27 mouse cellular contexts compared by ENCODE assay signal in genomic region chr4:150549393-150549792, GRCm38 (mm10).
DNase-seq lines count a peak whose midpoint lies in the region; ATAC-seq lines count a peak whose summit lies in the region.
"Had no signal": no experiment of that assay in that cellular context is flagged by ENCODE, and none has a peak within 500 bp of the region (broad histone marks: within the 10 kb centered on the region; RNA-seq: fewer than 3 reads in every experiment).

No protein-coding gene starts in this region.

- peak; percentile 34; the same call in 1 of the 2 replicates for ATAC-seq in lung, embryonic 16.5 days (ENCODE audit: low read depth)
- ATAC-seq: CD4-positive, CD25-positive, alpha-beta regulatory T cell, adult 4 months; forebrain, embryonic 15.5 days; intestine, embryonic 15.5 days; liver, embryonic 12.5 days; liver, postnatal 0 days had no signal

- H3K9me3 ChIP-seq in lung, embryonic 16.5 days (ENCODE audit: control insufficient read depth, low read length), result no peaks in the 10 kb centered on the region
- H3K9me3 ChIP-seq: embryonic facial prominence, embryonic 13.5 days; forebrain, embryonic 10.5 days; forebrain, embryonic 15.5 days; heart, embryonic 12.5 days; hindbrain, embryonic 10.5 days; intestine, embryonic 15.5 days; liver, embryonic 12.5 days; stomach, embryonic 15.5 days had no signal

- no peak overlapping the region for H3K4me3 ChIP-seq in lung, embryonic 16.5 days (ENCODE audit: low read length)
- H3K4me3 ChIP-seq: embryonic facial prominence, embryonic 13.5 days; forebrain, embryonic 10.5 days; forebrain, embryonic 15.5 days; heart, embryonic 12.5 days; hindbrain, embryonic 10.5 days; intestine, embryonic 15.5 days; left cerebral cortex, adult 2 months; limb, embryonic 12.5 days; liver, embryonic 12.5 days; stomach, embryonic 15.5 days had no signal

- DNase-seq in kidney, adult 11 months, result peak; percentile 44
- DNase-seq in kidney, postnatal 10 days, result no peak
- peak; percentile 13 to 55 for DNase-seq in kidney, postnatal 25 days
- DNase-seq in kidney, adult 18-20 months, result no peak
- DNase-seq in lung, postnatal 25 days (ENCODE audit: low spot score), result no peak
- DNase-seq in adrenal gland, postnatal 25 days, result no peak
- DNase-seq: adrenal gland, postnatal 36 days; cerebellum, adult 18-20 months; gastrocnemius, postnatal 25 days; heart, adult 11 months; heart, postnatal 10 days; liver, postnatal 0 days; midbrain, embryonic 14.5 days; right cerebral cortex, postnatal 25 days had no signal

- H3K27me3 ChIP-seq in lung, embryonic 16.5 days (ENCODE audit: control insufficient read depth, insufficient read depth, low read depth, low read length), result no peaks in the 10 kb centered on the region
- H3K27me3 ChIP-seq: embryonic facial prominence, embryonic 13.5 days; forebrain, embryonic 15.5 days; heart, embryonic 12.5 days; intestine, embryonic 15.5 days; limb, embryonic 12.5 days; liver, embryonic 12.5 days; stomach, embryonic 15.5 days had no signal

- H3K36me3 ChIP-seq in lung, embryonic 16.5 days (ENCODE audit: control insufficient read depth, insufficient read depth, low read length), result no peaks in the 10 kb centered on the region

- H3K9ac ChIP-seq in lung, embryonic 16.5 days (ENCODE audit: low read length), result no peak overlapping the region
- H3K9ac ChIP-seq: embryonic facial prominence, embryonic 13.5 days; forebrain, embryonic 15.5 days; intestine, embryonic 15.5 days; limb, embryonic 12.5 days; liver, embryonic 12.5 days; liver, postnatal 0 days; stomach, embryonic 15.5 days had no signal

- WGBS in lung, embryonic 16.5 days, result 62% methylated on average over 9 of the region's 9 CpGs

- peak overlapping the region; percentile 63; the same call in 1 of the 2 replicates for H3K27ac ChIP-seq in lung, embryonic 16.5 days (ENCODE audit: low read length)
- H3K27ac ChIP-seq: embryonic facial prominence, embryonic 13.5 days; forebrain, embryonic 10.5 days; hindbrain, embryonic 10.5 days; hindbrain, postnatal 0 days; intestine, embryonic 15.5 days; left cerebral cortex, adult 2 months; limb, embryonic 12.5 days; liver, embryonic 12.5 days; stomach, embryonic 15.5 days had no signal

- no peak overlapping the region for H3K4me2 ChIP-seq in lung, embryonic 16.5 days (ENCODE audit: low read depth, low read length)
- H3K4me2 ChIP-seq: embryonic facial prominence, embryonic 13.5 days; forebrain, embryonic 15.5 days; heart, embryonic 12.5 days; intestine, embryonic 15.5 days; limb, embryonic 12.5 days; liver, embryonic 12.5 days; stomach, embryonic 15.5 days had no signal

- H3K4me1 ChIP-seq in lung, embryonic 16.5 days (replicated peaks; ENCODE audit: control insufficient read depth, insufficient read depth, low read length), result peaks cover 26% of the 10 kb centered on the region
- H3K4me1 ChIP-seq: forebrain, embryonic 10.5 days; hindbrain, embryonic 10.5 days; limb, embryonic 12.5 days had no signal

Comparison
In these comparisons a context has a peak if more than half of its experiments do, and no peak if none do; other contexts are left out.
1. DNase-seq: peak in kidney, adult 11 months (single experiment) and kidney, postnatal 25 days (2 of 2); none in kidney, postnatal 10 days (single experiment), kidney, adult 18-20 months (single experiment), lung, postnatal 25 days (single experiment) and adrenal gland, postnatal 25 days (single experiment).